Mouse (Mus musculus) kidney, postnatal 0 days (tissue): ENCODE data around the gene Mus81. TPM values are rescaled to one million over a fixed set of nuclear protein-coding genes. Genes with fewer than 3 reads are reported as not detected.

ENCODE experiments used
- ATAC-seq: fragments of 200-750 bp; cut with Nextera tagmentation; replicated peaks from 2 replicates; pipeline ENCODE4 v1.8.0; 2017; ENCODE audit warnings: low read depth, moderate number of reproducible peaks, moderate TSS enrichment, moderate library complexity; ENCODE audit not compliant: low FRiP score
- DNase-seq: peaks from one replicate; pipeline ENCODE4 v3.0.0-alpha.2; 2016; ENCODE audit warnings: low spot score
- H3K27ac ChIP-seq: fragments of 300-500 bp; sonication (generic); 2 replicates; pipeline ENCODE4 v1.5.1; 2014; ENCODE audit warnings: mild to moderate bottlenecking
- H3K27me3 ChIP-seq: fragments of 300-500 bp; sonication (generic); 2 replicates; pipeline ENCODE4 v1.6.1; 2014; ENCODE audit warnings: low read length, mixed read lengths; ENCODE audit not compliant: insufficient read depth
- H3K36me3 ChIP-seq: fragments of 300-500 bp; sonication (generic); 2 replicates; pipeline ENCODE4 v1.6.1; 2014; ENCODE audit warnings: low read length, mixed read lengths; ENCODE audit not compliant: insufficient read depth
- H3K4me1 ChIP-seq: fragments of 300-500 bp; sonication (generic); replicated peaks from 2 replicates; pipeline ENCODE4 v1.6.1; 2014; ENCODE audit warnings: antibody characterized with exemption, low read length, mixed read lengths; ENCODE audit not compliant: insufficient read depth
- H3K4me2 ChIP-seq: fragments of 300-500 bp; sonication (generic); 2 replicates; pipeline ENCODE4 v1.6.1; 2014; ENCODE audit warnings: mild to moderate bottlenecking, low read length, moderate library complexity, mixed read lengths
- H3K4me3 ChIP-seq: fragments of 300-500 bp; sonication (generic); replicated peaks from 2 replicates; pipeline ENCODE4 v1.5.1; 2014; ENCODE audit warnings: low read depth, low read length
- H3K9ac ChIP-seq: fragments of 300-500 bp; sonication (generic); 2 replicates; pipeline ENCODE4 v1.6.1; 2014; ENCODE audit warnings: low read depth, low read length
- H3K9me3 ChIP-seq: fragments of 300-500 bp; sonication (generic); replicated peaks from 2 replicates; pipeline ENCODE4 v1.6.1; 2016; ENCODE audit warnings: low read length, inconsistent platforms, mixed read lengths
- CTCF ChIP-seq: IDR thresholded peaks from 2 replicates; pipeline ENCODE4 v1.5.1; 2016; ENCODE audit warnings: antibody characterized with exemption, low read depth, mild to moderate bottlenecking, moderate library complexity
- WGBS: fragments of 180-500 bp; shearing (Covaris S2); extraction: QIAGEN DNeasy Blood & Tissue Kit; methylation state at CpG from one replicate; pipeline ENCODE4 v1.1.7; 2014; 5-methylcytosine and 5-hydroxymethylcytosine counted together
- polyA plus RNA-seq: library from polyadenylated mRNA; unstranded; fragments of >200 nt; fragmentation: Nextera tagmentation; extraction: Ambion mirVana; gene quantifications from 2 replicates; pipeline ENCODE4 v1.2.1, GENCODE M21; 2015

Gene Mus81
- polyA plus RNA-seq, 1 experiment from 2014 or later = 31.3 TPM

GRCm38 (mm10) chr19:5481398-5481797 lies 6.8 kb downstream of the Mus81 start:
- 91% methylated on average over 10 of the region's 10 CpGs for WGBS
- H3K27me3 ChIP-seq = no peaks in the 10 kb centered on the region
- DNase-seq (no peak), ATAC-seq (no peak)
- H3K9me3 ChIP-seq = no peaks in the 10 kb centered on the region
- no peaks in the 10 kb centered on the region for H3K4me1 ChIP-seq
- H3K9ac ChIP-seq = no peak overlapping the region
- H3K36me3 ChIP-seq = peaks cover 58% of the 10 kb centered on the region
- no peak overlapping the region for H3K4me3 ChIP-seq
- H3K27ac ChIP-seq = no peak overlapping the region
- no peak for TF ChIP-seq CTCF
- no peak overlapping the region for H3K4me2 ChIP-seq

GRCm38 (mm10) chr19:5480016-5480415 lies 8.2 kb downstream of the Mus81 start:
- TF ChIP-seq CTCF = no peak
- H3K4me2 ChIP-seq = no peak overlapping the region
- no peaks in the 10 kb centered on the region for H3K27me3 ChIP-seq
- no peaks in the 10 kb centered on the region for H3K9me3 ChIP-seq
- no peak for ATAC-seq
- no peak overlapping the region for H3K27ac ChIP-seq
- H3K4me3 ChIP-seq = no peak overlapping the region
- no peak for DNase-seq
- 76% methylated on average over 10 of the region's 10 CpGs for WGBS
- H3K36me3 ChIP-seq = peaks cover 51% of the 10 kb centered on the region
- peaks cover 9% of the 10 kb centered on the region; the same call in 1 of the 2 replicates for H3K4me1 ChIP-seq
- H3K9ac ChIP-seq = no peak overlapping the region

- H3K36me3 ChIP-seq = peaks cover 32% of the 10 kb centered on the region
Measured at GRCm38 (mm10) chr19:5477668-5478300, 10.4 kb downstream of the Mus81 start.

GRCm38 (mm10) chr19:5477004-5477667 lies 11.1 kb downstream of the Mus81 start:
- ATAC-seq (no peak), DNase-seq (no peak)
- Histone ChIP-seq H3K27ac (no peak overlapping the region), H3K9ac (no peak overlapping the region), H3K4me2 (no peak overlapping the region), H3K27me3 (no peaks in the 10 kb centered on the region), H3K36me3 (peaks cover 27% of the 10 kb centered on the region), H3K9me3 (no peaks in the 10 kb centered on the region), H3K4me1 (peaks cover 12% of the 10 kb centered on the region; the same call in 1 of the 2 replicates), H3K4me3 (no peak overlapping the region)
- no peak for TF ChIP-seq CTCF
- 77% methylated on average over 10 of the region's 10 CpGs for WGBS

More at GRCm38 (mm10) chr19:5477668-5478300, 10.4 kb downstream of the Mus81 start:
- Histone ChIP-seq H3K27ac (no peak overlapping the region), H3K4me1 (peaks cover 12% of the 10 kb centered on the region; the same call in 1 of the 2 replicates), H3K27me3 (no peaks in the 10 kb centered on the region), H3K4me2 (no peak overlapping the region), H3K9ac (no peak overlapping the region), H3K9me3 (no peaks in the 10 kb centered on the region), H3K4me3 (no peak overlapping the region)
- TF ChIP-seq CTCF = no peak
- DNase-seq (no peak), ATAC-seq (no peak)
- 86% methylated on average over 18 of the region's 18 CpGs for WGBS

- peaks cover 9% of the 10 kb centered on the region for H3K36me3 ChIP-seq
- peak overlapping the region; percentile 90 for H3K4me2 ChIP-seq
- H3K4me3 ChIP-seq = peak overlapping the region; percentile 58
- TF ChIP-seq CTCF = no peak
- DNase-seq (peak; percentile 30), ATAC-seq (peak; percentile 36; the same call in 1 of the 2 replicates)
- peak overlapping the region; percentile 79 for H3K9ac ChIP-seq
- no peaks in the 10 kb centered on the region for H3K27me3 ChIP-seq
- H3K9me3 ChIP-seq = no peaks in the 10 kb centered on the region
- peak overlapping the region; percentile 85 for H3K27ac ChIP-seq
- 12% methylated on average over 13 of the region's 13 CpGs for WGBS
- peaks cover 12% of the 10 kb centered on the region; the same call in 1 of the 2 replicates for H3K4me1 ChIP-seq
Measured at GRCm38 (mm10) chr19:5475069-5475714, 13.0 kb downstream of the Mus81 start.
